Mouse (Mus musculus) thymus, postnatal 0 days (tissue): Measurements from ENCODE around the gene Clip4. TPM values are rescaled to one million over a fixed set of nuclear protein-coding genes. Genes with fewer than 3 reads are reported as not detected.

ENCODE experiments used
- DNase-seq: peaks from one replicate; pipeline ENCODE4 v3.0.0-alpha.2; 2015; ENCODE audit warnings: low spot score
- polyA plus RNA-seq: library from polyadenylated mRNA; unstranded; fragments of >200 nt; fragmentation: Nextera tagmentation; extraction: Ambion mirVana; gene quantifications from 2 replicates; pipeline ENCODE4 v1.2.1, GENCODE M21; 2015

Gene Clip4
- polyA plus RNA-seq, 1 experiment from 2014 or later = 30.4 TPM

- no peak for DNase-seq
Measured at GRCm38 (mm10) chr17:71871981-71872380, 103.7 kb downstream of the Clip4 start.

DNA sequence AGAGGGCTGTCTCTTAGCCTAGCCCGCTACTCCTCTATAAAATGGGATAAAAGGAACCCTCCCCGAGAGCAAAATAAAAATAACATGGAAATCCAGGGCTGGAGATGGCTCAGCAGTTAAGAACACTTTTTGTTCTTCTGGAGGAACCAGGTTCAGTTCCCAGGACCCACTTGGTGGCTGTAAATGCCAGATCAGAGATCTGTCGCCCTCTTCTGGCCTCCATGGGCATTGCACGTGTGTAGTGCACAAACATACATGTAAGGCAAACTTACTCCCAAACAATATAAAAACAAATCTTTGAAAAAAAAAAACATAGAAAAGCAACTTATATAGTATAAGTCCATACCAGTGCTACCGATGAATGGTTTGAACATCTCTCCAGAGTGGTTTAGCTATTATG is 104.7 kb downstream of the Clip4 start:
- DNase-seq = peak; percentile 29

GRCm38 (mm10) chr17:71874077-71874476 is 105.8 kb downstream of the Clip4 start:
- peak; percentile 45 for DNase-seq

GRCm38 (mm10) chr17:71874795-71875194 is 106.5 kb downstream of the Clip4 start:
- DNase-seq = no peak

- no peak for DNase-seq
Measured at GRCm38 (mm10) chr17:71875492-71875891, 107.2 kb downstream of the Clip4 start.

DNA sequence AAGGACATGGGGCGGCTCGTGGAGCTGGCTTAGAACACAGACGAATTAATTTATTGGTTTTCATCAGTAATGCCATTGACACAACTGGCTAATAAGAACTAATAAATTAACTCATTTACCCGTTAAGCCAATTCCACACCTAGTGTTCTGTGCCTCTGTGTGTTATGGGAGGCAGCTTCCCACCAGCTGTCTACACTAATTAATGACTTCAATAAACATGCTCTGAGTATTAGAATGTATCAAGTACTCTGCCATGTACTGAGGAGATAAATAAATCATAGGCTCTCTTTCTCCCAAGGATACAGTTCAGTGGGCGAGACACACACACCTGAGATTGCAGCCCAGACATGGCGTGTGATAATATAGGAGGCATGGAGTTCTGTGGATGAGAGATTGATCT is 113.1 kb downstream of the Clip4 start:
- DNase-seq = no peak

GRCm38 (mm10) chr17:71909107-71909506 is 140.8 kb downstream of the Clip4 start:
- DNase-seq = no peak

- no peak for DNase-seq
Measured at GRCm38 (mm10) chr17:71913188-71913587, 144.9 kb downstream of the Clip4 start.

Other genes with a start within 250 kb of the Clip4 start
- 56.9 and 60.6 TPM in 2 replicates for gene Ndc80, start 241.6 kb upstream of the Clip4 start, polyA plus RNA-seq
- gene Spdya, start 216.4 kb upstream of the Clip4 start, polyA plus RNA-seq = 0.27 and 0.35 TPM in 2 replicates
- 75.4 and 75.6 TPM in 2 replicates for gene Wdr43, start 152.6 kb upstream of the Clip4 start, polyA plus RNA-seq
- 0.53 and 0.62 TPM in 2 replicates for gene Togaram2, start 95.2 kb upstream of the Clip4 start, polyA plus RNA-seq
- not detected in 2 replicates for gene Pcare, start 15.6 kb upstream of the Clip4 start, polyA plus RNA-seq